Mouse (Mus musculus) thymus, postnatal 4 days (tissue): ENCODE measurements around the gene Isl2.

Experiments
- DNase-seq: peaks from one replicate; pipeline ENCODE4 v3.0.0; 2021

Gene Isl2

GRCm38 (mm10) chr9:55538377-55538776, at the start of gene Isl2:
Isl2 (plus strand) TSS chr9:55538672.
- DNase-seq, result no peak

- no peak for DNase-seq
These were observed 30.6 kb upstream of the Isl2 start for GRCm38 (mm10) chr9:55507922-55508321.

- no peak for DNase-seq
These were observed 29.8 kb upstream of the Isl2 start for GRCm38 (mm10) chr9:55508701-55509100.

GRCm38 (mm10) chr9:55509731-55510130, 28.7 kb upstream of the Isl2 start:
- DNase-seq, result no peak

- DNase-seq, result peak; percentile 25
These were observed 27.7 kb upstream of the Isl2 start for GRCm38 (mm10) chr9:55510651-55511235.

- no peak for DNase-seq
These were observed 26.9 kb upstream of the Isl2 start for GRCm38 (mm10) chr9:55511521-55511993.

- DNase-seq, result peak; percentile 96
These were observed 26.4 kb upstream of the Isl2 start, which contains the start of gene Etfa for GRCm38 (mm10) chr9:55512027-55512543. Etfa (minus strand) TSS chr9:55512243.

- peak; percentile 55 for DNase-seq
These were observed 12.8 kb upstream of the Isl2 start for GRCm38 (mm10) chr9:55525716-55526115.

- DNase-seq, result peak; percentile 78
These were observed 2.6 kb upstream of the Isl2 start for GRCm38 (mm10) chr9:55535907-55536306.

- no peak for DNase-seq
These were observed 534 bp downstream of the Isl2 start for GRCm38 (mm10) chr9:55539006-55539405.

GRCm38 (mm10) chr9:55539661-55540390, 1.4 kb downstream of the Isl2 start:
- peak; percentile 31 for DNase-seq

GRCm38 (mm10) chr9:55540391-55540770, 1.9 kb downstream of the Isl2 start:
- peak; percentile 22 for DNase-seq

- peak; percentile 85 for DNase-seq
These were observed 2.4 kb downstream of the Isl2 start for GRCm38 (mm10) chr9:55540888-55541287.

- peak; percentile 43 for DNase-seq
These were observed 3.4 kb downstream of the Isl2 start for GRCm38 (mm10) chr9:55541681-55542365.

GRCm38 (mm10) chr9:55542366-55543325, 4.2 kb downstream of the Isl2 start:
- peak; percentile 64 for DNase-seq

GRCm38 (mm10) chr9:55543336-55543702, 4.8 kb downstream of the Isl2 start:
- no peak for DNase-seq

GRCm38 (mm10) chr9:55543703-55544401, 5.4 kb downstream of the Isl2 start:
- DNase-seq, result peak; percentile 60

- DNase-seq, result peak; percentile 55
These were observed 6.5 kb downstream of the Isl2 start for GRCm38 (mm10) chr9:55544861-55545555.

GRCm38 (mm10) chr9:55545556-55546175, 7.2 kb downstream of the Isl2 start:
- peak; percentile 13 for DNase-seq

GRCm38 (mm10) chr9:55546176-55547010, 7.9 kb downstream of the Isl2 start:
- DNase-seq, result peak; percentile 63
